Mouse (Mus musculus) heart, adult 8-10 months (tissue): ENCODE data around the gene Clca1. TPM values are rescaled to one million over a fixed set of nuclear protein-coding genes. Genes with fewer than 3 reads are reported as not detected.
"Not testable (repeated sequence)": the region's sequence is repeated elsewhere in the genome, so short reads cannot be mapped to it uniquely, and the experiment has no call there.

Source experiments
- DNase-seq: peaks from one replicate; pipeline ENCODE4 v3.0.0; 2022; ENCODE audit warnings: low spot score
- total RNA-seq, 4 experiments: library from RNA; stranded (reverse); gene quantifications; 2 replicates each; pipeline ENCODE4 v1.2.4; 2022

Gene Clca1
- total RNA-seq = not detected

DNA sequence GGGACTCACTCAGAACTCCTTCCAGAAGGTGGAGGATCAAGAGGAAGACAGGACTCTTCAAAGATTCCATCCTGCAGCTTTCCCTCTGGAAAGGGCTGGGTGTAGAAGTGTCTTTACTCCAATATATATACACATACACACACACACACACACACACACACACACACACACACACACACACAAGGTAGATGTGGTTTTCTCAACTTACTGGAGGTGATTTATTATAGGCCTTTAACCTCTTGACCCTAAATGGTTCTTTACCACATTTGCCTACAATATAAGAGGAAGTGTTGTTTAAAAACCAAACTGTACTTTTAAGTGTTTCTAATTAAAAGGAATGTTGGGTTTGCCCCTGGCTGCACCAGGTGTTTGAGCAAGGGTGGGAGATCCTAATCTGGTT, at the start of gene Clca1:
Clca1 (minus strand) TSS at position 101 of the 400 bp plus-strand sequence.
- no peak for DNase-seq

DNA sequence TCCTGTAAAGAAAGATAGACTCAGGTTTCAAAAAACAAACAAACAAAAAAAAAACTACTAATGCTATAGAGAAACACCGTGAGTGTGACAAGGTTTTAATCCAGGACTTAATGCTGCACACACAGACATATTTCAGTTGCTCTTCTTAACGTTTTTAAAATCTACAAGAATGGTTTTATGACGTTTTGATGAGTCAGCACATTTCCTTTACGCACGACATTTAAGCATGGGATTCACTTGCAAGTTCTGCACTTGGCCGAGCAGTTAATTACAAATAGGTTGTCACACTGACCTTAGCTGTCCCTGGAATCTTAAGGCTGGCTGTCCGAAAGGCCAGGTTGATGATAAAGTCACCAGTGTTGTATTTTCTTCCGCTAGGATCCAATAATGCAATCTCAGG, 48.3 kb upstream of the Clca1 start:
- no peak for DNase-seq

DNA sequence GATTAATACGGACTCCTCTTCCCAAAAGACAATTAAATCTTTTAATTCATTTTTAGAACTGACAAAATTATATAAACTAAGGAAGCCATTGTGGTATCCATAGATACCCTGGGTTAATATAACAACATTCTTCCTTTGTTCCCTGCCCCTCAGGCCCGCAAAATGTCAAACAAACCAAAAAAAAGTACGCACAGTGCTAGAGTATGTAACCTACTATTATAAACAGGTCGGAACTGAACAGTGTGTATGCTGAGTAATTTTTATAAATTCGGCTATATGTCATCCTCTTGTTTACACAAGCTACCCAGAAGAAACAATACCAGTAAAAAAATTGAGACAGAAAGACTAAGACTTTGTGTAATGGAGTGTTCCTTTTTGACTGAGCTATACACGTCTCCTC, 45.8 kb upstream of the Clca1 start:
- DNase-seq = no peak

DNA sequence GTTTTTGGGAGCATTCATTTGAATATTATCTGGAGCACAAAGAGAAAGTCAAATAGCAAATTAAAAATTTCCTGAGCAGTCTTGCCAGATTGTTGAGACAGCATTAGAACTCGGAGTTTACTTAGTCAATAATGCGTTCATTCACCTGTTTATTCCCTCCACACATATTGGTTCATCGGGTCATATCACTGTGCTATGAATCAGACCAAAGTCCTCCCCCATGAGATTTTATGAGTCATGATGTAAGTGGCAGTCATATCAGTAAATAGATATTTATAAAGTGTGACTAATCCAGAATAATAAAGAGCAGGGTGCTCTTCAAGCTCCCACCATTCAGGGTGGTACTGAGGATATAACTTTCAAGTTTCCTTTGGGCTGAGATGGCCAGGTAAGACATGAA, 39.8 kb upstream of the Clca1 start:
- DNase-seq = no peak

DNA sequence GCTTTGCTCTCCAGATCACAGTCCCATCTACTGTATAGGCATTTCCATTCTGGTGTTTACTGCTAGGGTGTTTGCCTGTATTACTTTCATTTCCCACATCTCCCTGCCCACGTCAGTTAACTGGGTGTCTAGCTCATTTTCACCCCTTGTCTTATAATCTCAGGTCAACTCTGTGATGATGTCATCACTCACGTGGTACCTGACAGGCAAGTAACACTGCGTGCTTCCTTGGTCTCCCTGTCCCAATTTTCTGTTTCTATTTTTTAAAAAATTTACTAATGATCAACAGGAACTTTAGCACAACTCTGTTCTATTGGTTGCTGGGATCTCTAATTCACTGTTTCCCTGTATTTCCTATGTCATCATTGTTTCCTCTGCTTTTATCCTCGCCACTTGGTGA, 36.4 kb upstream of the Clca1 start:
- DNase-seq = no peak

DNA sequence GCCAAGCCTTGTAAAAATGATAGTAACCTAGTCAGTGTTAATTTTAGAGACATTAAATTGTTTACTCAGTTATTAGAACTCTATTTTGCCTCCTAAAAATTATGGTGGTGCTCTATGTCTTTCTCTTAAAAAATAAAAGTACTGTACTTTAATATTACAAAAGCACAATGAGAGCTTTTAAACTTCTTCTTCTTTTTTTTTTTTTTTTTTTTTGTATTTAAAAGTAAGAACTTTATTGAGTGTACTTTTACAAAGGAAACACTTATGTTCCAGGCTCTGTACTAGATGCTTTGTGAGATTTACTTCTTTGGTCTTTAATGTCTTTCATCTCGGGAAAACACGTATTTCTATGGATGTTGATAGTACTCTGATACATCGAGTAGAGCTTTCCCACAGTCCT, 22.6 kb upstream of the Clca1 start:
- DNase-seq = not testable (repeated sequence)

DNA sequence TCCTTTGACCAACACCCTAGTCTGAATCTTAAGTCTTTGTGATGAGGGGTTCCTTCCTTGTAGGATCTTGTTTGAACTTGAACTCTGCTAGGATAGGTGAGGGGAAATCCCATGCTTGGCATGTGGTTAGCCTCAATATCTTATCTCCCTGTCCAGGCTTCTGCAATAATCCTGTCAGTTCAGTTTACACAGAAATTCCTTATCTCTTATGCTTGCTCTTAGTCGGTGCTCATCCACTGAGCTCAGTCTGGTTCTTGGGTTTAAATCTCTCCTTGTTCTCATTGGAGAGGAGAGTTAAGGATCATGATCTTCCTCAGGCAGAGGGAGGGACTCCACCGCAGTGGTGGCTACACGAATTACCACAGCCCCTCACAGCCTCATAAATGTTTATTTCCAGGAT, 17.2 kb upstream of the Clca1 start:
- DNase-seq = no peak

DNA sequence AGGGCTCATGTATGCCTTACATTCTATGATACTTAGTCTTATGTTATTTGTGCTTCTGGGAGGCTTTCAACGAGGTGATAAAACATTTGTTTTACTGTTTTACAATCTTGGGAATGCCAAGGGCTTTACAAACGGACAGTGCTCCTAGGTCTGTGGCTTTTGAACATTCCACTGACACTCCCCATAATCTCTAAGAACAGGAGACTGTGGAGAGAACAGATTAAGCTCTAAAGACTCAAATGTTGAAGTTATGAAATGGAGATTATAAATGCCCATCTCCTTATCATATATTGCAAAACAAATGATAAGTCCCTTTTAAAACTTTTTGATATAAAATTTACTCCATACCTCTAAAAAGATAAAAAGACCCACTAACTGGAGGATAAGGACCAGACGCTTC, 6.2 kb upstream of the Clca1 start:
- DNase-seq = no peak

DNA sequence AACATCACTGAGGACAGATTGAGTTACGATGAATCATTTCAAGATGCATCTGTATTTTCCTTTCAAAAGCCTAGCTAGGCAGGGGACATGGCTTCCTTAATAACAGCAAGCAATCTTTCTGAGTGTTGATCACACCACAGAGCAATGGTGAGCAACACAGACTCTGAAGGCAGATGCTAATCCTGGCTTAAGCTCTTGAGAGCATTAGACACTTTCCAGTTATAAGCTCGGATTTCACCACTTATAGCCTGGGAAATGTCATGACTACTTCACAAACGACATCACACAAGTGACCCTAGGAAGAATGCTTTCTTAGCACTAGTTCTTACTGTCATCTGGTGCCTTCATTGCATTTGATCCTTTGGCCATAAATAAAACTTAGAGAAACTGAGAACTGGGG, 4.5 kb downstream of the Clca1 start:
- DNase-seq = no peak

DNA sequence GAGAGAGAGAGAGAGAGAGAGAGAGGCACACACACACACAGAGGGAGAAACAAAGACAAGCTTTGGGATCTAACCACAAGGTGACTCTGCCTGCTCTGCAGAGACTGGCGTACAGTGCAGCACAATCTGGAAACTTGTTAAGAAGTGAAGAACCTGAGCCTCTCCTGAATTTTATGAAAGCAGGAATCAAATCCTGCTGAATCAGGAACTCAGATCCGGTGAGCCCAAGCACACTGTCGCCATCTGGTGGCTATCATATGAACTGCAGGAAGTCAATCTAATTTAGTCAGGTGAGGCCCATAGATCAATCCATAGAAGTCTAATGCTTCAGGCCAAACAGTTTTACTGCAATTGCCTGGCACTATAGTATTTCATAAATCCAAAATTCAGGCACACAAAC, 5.8 kb downstream of the Clca1 start:
- peak; percentile 30 for DNase-seq

DNA sequence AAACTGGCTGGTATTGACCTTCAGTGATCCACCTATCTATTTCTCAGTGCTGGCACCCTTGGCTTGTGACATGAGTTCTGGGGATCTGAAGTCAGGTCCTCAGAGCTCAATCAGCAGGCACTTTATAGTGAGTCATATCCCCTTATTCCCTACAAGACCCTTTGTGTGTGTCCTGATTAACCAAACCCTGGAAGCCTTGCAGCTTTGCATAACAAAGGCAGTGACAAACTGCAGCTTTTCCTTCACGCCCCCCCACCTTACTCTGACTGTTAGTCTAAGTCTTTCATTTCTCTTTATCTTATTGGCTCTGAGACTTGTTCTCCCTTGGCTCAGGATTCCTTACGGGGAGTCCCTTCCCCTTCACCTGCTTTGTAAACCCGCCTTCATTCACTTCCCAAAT, 14.8 kb downstream of the Clca1 start:
- no peak for DNase-seq

DNA sequence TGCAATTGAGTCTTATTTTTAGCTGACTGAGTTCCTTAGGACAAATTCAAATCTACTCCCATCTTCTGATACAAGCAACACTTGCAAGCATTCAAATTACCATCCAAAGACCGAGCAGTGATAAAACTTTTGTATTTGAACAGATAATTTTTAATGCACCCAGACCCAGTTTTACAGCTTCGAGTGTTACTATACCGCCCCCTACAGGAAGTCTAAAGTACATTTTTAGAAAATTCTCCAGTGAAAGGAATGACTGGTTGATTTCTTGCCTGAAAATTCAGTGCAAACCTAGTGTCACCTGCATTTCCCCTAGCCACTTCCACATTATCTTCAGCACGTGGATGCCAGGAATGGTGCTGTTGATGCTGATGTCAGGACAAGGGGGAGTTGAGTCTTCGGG, 28.2 kb downstream of the Clca1 start:
- no peak for DNase-seq

DNA sequence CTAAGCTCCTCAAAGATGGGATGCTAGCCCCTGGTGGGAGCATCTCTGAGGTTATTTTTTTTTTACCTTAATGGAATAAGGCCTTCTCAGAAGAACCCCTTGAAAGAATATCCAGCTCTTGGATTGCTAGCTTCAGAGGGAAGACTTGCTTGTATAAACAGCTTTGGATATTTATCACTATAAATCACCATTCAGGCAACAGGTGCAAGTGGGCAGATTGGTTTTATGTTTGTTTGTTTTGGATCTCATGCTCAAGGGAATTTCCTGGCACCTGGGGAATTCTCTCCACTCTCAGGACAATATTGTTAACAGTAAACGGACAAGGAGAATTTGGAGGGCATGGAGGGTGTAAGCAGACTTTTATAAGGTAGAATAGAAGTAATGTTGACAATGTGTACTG, 31.7 kb downstream of the Clca1 start:
- DNase-seq = no peak

DNA sequence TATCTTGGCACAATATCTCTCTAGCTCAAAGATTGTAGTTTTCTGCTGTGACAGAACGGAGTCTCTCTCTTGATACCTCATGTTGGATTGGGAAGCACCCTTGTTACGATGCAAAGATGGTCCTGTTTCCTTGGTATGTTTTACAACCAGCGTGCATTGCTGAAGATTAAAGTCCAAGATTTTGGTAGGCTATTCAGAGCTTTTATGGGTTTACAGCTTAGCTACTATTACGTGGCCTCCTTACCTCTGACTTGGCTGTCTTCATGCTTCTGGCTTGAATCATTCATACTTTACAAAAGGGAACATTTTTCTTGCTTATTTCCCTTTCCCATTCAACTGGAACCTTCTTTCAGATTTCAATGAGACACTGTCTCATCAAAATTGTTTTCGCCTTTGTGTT, 39.5 kb downstream of the Clca1 start:
- no peak for DNase-seq

DNA sequence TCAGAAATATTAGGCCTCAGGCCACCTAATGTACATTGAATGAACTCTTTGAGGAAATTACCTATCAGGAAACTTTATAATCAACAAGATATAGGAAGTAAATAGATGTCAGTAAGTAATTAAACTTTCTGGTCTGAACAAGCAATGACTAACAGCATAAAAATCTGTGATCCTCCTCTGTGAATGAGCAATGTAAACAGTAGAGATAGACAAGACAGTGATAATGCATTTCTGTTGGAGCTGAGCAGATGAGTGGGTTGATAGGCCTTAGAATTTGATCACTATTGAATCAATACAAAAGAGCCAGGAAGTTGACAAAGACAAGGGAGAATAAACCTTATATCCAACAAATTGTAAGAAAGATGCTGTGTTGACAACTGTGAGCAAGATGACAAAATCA, 40.0 kb downstream of the Clca1 start:
- DNase-seq = no peak

DNA sequence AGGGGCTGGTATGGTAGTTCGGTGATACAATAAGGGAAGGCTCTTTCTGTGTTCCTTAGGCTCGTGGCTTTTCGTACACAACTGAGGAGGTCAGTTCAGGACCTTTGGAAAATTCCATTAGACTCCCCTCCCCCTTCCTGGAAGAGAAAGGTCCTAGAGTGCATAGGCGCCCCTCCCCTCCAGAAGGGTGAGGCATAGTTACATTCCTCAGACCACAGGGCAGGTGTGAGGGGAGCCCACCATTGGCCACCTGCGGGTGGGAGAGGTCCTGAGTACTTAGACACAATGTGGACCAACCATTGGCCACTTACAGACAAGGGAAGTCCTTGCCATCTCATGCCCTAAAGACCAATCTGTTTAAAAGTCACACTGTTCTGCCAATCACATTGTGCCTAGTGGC, 46.7 kb downstream of the Clca1 start:
- no peak for DNase-seq

DNA sequence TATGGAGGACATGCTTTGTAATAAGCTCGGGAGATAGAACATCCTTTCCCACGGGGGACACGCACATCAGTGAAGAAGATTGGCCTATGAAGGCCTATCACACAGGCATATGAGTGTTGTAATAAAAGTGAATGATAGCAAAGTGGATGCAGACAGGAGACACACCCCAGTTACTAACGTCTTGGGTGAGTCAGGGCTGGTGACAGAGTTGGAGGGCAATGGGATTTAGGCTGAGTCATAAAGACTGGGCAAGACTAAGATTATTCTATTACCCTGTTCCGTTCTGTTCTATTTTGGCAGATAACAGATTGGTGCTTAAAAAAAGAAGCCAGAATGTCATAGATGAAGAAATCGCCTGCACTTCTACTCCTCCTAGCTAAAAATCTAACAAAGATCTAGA, 52.0 kb downstream of the Clca1 start:
- no peak for DNase-seq

DNA sequence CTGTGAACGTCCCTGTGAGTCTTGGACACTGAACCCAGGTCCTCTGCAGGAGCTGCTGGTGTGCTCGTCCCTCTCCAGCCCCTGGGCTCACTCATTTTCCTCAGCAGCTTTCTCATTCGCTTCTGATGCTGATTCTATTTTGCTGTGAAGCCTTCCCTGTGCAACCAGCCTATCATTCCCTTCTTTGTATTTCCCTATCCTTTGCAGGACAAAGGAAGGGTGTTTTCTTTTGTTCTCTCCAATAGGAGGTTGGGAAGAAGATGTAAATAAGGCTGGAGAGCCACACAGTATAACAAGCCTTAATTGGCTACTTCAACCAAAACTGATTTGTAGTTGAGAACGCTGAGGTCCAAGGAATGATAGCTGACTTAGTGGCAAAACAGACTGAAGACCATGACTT, 54.9 kb downstream of the Clca1 start:
- DNase-seq = no peak

DNA sequence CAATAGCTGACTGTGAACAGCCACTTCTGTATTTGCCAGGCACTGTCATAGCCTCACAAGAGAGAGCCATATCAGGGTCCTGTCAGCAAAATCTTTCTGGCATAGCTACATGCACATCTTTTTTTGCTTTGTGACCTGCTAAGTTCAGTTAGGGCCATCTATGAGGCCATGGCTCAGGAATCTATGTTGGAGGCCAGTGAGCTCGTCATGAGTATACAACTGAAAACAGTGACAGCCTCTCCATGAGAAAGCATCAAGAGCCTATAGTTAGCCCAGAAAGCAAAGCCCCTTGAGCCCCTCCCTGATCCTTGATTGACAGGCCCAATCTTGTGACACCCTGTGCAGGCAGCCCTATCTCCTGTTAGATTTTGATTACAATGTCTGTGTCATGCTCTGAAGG, 56.5 kb downstream of the Clca1 start:
- no peak for DNase-seq

DNA sequence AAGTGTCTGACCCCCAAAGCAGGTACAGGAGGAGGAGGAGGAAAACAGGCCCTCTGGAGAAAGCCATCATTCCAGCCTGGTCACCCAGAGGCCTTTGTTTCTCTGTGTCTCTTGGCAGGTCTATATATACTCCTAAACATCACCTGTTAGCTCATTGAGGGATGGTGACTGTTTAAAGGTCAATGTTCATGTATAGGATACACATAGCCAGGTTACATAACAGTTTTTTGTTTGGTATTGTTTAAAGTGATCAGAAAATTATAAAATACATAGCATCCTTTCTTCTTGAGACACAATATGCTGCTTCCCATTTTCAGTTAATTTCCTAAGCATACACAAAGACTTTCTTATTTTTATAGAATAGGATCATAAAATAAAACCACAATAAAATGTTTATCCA, 57.6 kb downstream of the Clca1 start, which contains the start of gene Clca4a:
Clca4a (minus strand) TSS at position 101 of the 400 bp plus-strand sequence.
- no peak for DNase-seq

DNA sequence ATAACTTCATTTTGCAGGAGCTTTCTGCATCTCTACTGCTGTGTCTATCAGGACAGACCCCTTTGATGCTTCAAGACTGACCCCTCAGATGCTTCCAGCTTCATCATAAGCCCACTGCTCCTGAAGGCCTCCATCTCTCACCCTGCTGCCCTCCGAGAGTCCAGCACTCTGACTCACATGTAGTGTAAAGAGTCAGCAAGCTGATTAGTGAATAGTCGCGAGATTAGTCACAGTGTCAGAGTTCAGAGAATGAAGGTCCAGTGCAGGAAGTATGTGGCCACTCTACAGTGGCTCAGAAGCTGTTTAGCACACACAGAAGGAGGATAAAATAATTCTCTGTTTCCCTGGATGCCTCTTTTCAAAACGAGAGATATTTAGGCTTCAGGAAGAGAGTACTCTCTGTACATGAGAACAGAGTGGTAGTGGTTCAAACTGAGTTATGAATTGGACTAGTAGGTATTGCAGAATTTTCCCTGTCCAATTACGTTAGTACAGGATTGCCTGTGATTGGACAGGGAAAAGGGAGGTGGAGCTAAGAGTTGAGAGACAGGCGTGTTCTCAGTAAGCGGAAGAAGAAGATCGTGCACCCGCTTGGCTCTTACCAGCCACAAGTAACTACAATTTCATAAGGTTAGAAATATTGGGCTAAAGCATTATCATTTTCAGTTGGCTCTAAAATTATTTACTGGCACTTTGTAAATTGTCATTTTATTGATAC, 60.9 kb downstream of the Clca1 start:
- no peak for DNase-seq

DNA sequence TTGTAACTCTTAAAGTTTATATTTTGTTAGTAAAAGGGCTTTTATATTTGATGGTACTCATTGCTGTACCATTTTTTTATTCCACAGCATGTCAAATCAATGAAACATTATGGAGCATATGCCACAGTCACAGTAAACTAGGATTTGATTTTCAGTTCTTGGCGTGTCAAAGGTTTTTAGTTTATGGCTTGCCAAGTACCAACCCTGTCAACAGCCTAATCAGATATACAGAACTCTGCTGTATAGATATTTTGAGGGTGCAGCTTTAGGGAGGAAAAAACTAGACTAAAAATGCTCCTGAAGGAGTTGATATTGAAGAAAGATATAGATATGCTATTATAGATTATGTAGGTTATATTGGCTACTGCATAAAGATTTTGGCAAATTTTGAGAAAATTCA, 62.8 kb downstream of the Clca1 start:
- DNase-seq = no peak

DNA sequence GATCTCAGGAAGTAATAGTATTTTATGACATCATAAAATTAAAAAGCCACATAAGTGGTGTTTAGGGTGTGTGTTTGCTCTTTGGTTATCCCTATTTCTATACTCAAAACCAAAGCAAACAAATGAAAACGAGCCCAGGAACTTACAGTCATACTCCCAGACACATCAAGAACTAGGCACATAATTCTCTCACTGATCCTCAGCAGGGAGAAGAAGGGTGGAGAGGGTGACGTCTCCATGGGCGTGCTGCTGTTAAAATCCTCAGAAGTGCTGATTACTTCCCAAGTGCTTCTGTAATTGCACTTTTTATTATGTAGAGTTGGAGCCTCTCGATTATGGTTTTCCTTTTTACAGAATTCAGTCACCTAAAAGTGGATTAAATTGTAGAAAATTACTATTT, 66.5 kb downstream of the Clca1 start:
- DNase-seq = no peak
